Mouse (Mus musculus) cortical plate, adult 2 months (tissue): ENCODE results near the gene Prr18.

ENCODE experiments used
- CTCF ChIP-seq: fragments of 200-500 bp; IDR thresholded peaks from 2 replicates; pipeline ENCODE4 v1.5.1; 2011; ENCODE audit warnings: mild to moderate bottlenecking, control low read depth, low read length; ENCODE audit not compliant: insufficient read depth; ENCODE audit errors: extremely low read depth
- POLR2A ChIP-seq: fragments of 200-500 bp; IDR thresholded peaks from 2 replicates; pipeline ENCODE4 v1.6.1; 2011; ENCODE audit warnings: mild to moderate bottlenecking, low read length, control low read depth; ENCODE audit not compliant: insufficient read depth; ENCODE audit errors: extremely low read depth

- TF ChIP-seq POLR2A (no peak), CTCF (no peak)
These were observed 35.7 kb upstream of the Prr18 start for GRCm38 (mm10) chr17:8301515-8301914.
